Mouse (Mus musculus): ENCODE measurements around the gene Mbnl3.

DNA sequence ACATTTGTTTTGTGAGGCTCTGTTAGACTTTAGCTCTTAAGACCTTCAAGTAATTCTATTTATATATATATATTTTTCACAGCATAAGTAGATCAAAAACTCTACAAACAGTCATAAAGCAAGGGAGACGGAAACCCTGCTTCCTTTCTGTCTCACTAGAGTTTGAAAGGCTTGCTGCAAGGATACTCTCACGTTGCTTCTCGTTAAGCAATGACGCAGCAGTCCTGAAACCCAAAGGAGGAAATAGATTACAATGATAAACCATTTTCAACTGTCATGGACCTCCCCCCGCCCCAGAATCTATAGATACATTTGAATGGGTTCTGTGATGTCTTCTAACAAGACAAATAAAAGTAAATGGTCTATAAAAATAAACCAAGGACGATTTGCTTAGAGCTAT, 121.4 kb downstream of the Mbnl3 start:
- TF ChIP-seq CTCF (IDR thresholded peaks at IDR 0.05; ENCODE audit: low read depth) (no peak), EP300 (IDR thresholded peaks at IDR 0.05; ENCODE audit: low read depth) (no peak)

Data from liver, embryonic 14.5 days (tissue).